Mouse (Mus musculus): ENCODE measurements around the gene Pax5.
"Not testable (repeated sequence)": the region's sequence is repeated elsewhere in the genome, so short reads cannot be mapped to it uniquely, and the experiment has no call there.

The Pax5 gene

GRCm38 (mm10) chr4:44709740-44710700, at the start of gene Pax5:
Gene Pax5, minus strand, starts transcription at chr4:44710487.
- no peak for DNase-seq

GRCm38 (mm10) chr4:44757131-44757530, 46.8 kb upstream of the Pax5 start:
- not testable (repeated sequence) for DNase-seq

DNA sequence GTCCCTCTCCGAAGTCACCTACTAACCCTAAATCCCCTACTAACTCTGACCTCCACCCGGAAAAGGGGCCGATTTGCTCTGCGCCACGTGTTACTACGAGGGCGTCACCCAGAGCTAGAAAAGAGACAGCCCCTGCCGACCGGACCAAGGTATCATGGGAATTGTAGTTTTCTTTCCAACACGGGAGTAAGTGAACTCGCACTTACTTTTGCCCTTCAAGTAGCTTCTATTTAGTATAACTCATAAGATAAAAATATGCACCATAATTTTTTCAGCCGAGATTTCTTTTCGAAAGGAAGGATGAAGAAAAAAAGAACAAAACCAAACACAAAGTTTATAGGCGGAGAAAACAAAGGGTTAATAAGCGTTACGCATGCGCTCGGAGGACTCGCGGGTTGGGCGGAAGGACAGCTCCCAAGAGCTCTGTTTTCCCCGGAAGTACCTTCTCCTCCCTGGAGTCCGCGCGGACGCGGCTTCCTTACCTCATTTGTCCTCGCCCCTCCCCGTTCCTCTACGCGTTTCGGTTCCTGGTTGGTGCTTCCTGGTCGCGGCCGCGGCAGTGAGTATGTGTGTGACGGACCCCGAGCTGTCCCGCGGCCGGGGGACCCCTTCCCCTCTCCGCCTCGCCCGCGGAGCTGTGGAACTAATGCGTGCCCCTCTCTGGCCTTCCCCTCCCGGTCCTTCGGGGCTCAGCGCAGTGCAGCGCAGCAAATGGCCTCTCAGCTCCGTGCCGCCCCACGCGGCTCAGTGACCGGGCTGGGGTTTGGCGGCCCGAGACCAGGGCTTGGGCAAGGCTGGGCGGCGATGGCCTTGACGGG, 46.1 kb upstream of the Pax5 start:
- DNase-seq = peak; percentile 91 to 95

DNA sequence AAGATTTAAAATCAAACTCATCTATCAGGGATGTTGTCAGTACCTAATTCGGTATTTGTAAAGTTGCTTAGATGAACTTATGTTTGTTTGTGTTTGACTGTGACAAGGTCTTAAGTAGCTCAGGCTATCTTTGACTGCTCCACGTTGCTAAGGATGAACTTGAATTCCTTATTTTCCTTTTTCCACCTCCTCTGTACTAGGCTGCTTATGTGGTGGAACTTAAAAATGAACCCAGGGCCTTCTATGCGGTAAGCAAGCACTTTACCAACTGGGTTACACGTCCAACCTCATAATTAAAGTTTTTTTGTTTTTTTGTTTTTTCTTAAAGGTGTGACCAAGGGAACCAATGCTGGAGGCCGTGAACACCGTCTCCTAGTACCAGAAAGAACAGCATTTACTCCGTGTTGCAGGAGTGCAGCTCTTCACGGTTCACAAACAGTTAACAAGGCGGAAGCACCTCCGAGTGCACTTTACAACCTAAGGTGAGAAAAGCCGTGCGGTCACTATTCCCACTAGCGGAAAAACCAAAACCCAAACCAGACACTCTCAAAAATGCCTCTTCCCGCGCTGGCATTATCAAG, 45.4 kb upstream of the Pax5 start, which contains the start of gene Zcchc7:
Gene Zcchc7, plus strand, starts transcription at position 325 of the 581 bp plus-strand sequence.
- no peak for DNase-seq

DNA sequence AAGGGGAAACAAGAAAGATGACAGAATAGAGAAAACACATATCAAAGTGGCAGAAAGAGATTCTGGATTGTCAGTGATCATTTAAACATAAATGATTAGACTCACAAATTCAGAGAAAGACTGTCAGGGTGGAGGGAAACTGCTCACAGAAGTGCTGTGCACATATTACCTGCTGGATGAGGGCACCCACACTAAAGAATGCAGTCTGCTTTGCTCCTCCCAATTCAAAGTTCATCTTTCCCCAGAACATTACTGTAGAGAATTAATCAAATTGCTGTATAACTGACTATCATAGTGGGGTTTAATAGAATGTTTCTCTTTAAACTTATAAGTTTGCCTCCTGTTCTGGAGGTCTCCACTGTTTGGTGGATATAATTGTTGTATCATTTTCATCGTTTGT, 30.2 kb upstream of the Pax5 start:
- DNase-seq = no peak

- DNase-seq = no peak
Observed at GRCm38 (mm10) chr4:44721237-44721636, 10.9 kb upstream of the Pax5 start.

GRCm38 (mm10) chr4:44720046-44720445, 9.8 kb upstream of the Pax5 start:
- no peak for DNase-seq

DNA sequence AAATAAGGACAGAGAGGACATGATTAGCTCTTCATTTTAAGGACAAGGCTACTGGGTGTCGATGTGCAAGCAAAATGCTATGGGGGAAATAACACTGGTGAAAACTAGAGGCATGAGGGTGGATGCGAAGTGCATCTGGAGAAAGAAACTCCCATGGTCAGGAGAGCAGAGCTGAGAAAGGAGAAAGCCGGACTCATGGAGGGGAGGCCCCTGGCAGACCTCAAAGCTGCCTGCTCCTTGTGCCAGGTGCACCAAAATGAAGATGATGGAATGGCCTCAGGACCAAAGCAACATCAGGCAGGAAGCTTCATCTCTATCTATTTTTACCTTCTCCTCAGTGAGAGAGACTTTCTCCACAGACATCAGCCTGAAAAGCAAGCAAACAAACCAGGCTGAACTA, 7.4 kb upstream of the Pax5 start:
- no peak for DNase-seq

DNA sequence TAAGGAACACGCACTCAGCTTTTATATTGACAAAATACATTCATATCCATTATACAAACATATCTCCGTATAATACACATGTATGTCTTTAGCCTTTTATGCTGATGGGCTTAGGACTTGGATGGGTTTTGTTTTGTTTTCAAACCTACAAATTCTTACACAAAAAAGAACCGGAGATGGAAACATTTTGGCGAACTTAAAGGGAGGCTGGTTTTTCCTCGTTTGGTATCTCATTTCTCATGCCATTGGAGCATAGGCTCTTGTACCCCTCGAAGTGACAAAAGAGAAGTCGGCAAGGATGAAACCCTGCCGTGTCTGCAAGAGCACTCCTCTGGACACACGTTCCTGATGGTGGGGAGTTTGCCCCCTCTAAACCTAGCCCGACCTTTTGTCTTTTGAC, 6.1 kb upstream of the Pax5 start:
- no peak for DNase-seq

GRCm38 (mm10) chr4:44715621-44716160, 5.4 kb upstream of the Pax5 start:
- no peak for DNase-seq

- DNase-seq = peak; percentile 15 to 28
Observed at GRCm38 (mm10) chr4:44714111-44714621, 3.9 kb upstream of the Pax5 start.

DNA sequence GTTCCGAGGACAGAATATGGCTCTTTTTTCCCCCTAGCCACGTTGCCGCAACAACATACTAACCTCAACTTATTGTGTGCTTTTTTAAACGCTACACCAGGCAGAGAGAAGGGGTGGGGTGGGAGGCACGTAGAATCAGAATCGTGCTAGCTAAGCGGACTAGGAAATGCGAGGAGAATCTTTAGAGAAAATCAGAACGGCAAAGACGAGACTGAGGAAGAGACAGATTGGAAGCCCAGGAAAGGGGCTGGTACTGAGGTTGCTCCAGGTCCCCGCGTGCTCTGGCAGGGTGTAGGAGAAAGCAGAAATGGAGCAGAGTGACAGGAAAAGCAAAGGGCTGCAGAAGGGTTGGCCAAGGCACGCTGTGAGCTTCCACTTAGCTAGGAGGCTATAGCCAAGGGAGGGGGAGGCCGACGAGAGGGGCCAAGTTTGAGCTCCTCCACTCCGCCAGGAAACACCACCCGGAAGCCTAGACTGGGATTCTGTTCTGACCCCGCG, 3.3 kb upstream of the Pax5 start:
- DNase-seq = peak in 1 of 2 experiments; percentile 10

GRCm38 (mm10) chr4:44712786-44713553, 2.7 kb upstream of the Pax5 start:
- peak; percentile 34 to 40 for DNase-seq

DNA sequence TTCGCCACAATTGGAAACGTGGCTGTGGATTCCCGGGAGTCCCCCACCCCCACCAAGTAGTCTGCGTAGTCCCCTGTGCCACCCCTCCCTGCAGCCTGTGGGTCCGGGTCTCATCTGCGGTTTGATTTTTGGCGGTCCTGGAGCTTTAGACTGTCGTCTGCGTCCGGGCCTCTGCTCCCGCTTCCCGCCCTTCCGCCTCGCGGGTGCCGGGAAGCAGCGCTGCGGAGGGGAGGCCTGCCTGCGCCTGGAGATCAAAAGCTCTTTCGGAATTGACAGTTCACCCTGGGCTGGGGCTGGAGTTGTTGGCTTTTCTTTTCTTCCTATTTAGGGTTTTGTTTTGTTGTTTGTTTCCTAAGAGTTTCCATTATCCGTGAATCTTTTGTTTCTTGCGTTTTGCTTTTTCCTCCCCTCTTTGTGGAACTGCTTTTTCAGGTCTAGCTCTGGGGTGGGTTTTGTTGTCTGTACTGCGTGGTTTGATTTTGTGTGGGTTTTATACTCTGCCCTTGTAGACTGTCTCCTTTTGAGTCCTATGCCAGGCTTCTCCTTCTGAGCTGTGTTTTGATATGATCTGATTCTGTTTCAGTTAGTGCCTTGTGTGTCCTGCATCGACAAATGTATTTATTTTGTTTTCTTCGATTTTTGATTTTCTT, 1.9 kb upstream of the Pax5 start:
- peak; percentile 27 to 51 for DNase-seq

DNA sequence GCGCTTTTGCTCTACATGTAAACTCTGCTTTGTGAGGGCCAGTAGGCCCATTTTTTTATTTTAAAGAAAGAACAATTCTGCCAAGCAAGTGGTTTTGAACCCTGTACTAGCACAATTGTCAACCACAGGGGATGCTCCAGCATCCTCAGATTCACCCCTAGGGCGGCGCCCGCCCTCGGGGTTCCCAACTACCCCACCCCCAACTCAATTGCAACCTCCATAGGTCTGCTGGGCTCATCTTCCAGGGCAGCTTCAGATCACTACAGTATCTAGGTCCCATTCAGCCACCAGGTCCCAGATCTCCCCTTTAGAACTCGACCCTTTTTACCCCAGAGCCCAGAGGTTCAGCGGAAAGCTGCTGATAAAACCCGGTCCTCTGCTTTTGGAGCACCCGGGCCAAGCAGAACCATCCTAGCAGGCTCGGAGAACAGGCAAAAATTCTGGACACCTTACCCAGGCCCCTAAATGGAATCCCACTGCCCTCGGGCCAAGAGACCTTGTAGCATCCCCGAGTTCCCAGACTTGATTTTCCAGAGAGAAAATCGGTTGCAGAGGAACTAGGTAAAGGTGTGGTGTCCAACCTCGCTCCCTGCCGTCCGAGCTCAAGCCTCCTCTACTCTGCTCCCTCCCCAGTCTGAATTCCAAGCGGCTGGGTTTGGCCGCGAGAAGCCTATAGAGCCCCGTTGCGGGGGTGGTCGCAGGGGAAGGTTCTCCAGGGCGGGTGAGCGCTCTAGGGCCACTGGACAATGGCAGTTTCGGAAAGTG, 1.0 kb upstream of the Pax5 start:
- peak in 1 of 2 experiments; percentile 6 for DNase-seq

- peak; percentile 11 to 22 for DNase-seq
Observed at GRCm38 (mm10) chr4:44710701-44711097, 412 bp upstream of the Pax5 start.

DNA sequence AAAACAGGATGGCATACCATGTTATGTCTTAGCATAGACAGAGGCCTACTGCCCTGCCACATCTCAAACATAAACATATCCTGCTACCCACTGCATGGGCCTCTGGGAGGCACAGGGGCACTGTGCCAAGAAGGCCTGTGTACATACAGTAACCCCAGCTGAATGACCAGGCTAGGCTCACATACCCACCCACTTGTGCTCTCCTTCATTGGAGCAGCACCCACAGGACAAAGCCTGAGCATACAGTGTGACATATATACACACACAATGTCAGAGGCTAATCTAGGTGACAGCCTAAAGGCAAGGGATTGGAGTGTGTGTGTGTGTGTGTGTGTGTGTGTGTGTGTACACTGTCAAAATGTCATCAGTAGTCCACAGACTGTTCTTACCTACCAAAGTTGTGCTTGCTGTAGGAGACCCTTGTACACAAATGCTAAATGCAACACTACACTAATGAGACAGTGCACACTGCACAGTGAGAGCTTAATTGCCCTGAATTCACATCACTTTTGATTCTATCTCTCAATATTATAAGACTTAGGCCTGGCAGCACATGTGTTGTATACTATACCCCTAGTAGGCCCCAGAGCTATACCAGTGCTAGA, 1.1 kb downstream of the Pax5 start:
- DNase-seq = no peak

DNA sequence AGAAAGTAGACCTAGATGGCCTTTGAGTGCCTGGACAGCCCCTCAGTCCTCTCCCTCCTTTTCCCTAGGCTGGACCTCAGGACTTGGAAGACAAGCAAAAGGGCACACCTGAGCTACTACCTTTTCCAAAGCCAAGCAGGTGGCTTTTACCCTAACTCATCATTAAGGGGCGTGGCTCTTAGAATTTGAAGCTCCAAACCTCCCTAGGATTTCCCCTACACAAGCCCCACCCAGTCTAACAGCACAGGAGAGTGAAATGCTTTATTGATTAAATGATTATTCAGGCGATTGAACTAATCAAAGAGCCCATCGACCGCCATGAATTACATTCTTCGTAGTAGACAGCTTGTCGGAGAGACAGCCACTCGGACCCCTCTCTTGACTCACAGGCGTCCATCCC, 2.0 kb downstream of the Pax5 start:
- DNase-seq = no peak

DNA sequence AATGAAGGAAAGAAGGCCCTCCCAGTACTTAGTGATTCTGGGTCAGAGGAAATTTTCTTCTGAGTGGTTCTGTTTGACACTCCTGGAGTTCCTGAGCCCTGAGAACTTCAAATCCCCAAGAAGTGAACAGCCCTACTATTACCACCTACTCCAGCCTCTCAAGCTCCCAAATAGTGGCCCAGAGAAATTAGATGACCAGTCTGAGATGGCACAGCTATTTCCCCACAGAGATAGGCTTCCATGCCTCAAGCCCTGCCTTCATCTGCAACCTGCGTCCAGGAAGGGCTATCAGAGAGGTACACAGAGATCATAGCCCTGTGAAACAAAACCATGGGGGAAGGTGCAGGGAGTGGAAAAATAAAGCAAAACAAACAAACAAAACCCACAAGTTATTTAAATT, 3.4 kb downstream of the Pax5 start:
- no peak for DNase-seq

- no peak for DNase-seq
Observed at GRCm38 (mm10) chr4:44705967-44706366, 4.3 kb downstream of the Pax5 start.
